Mouse (Mus musculus): ENCODE data around the gene Cyp27a1. TPM values are rescaled to one million over a fixed set of nuclear protein-coding genes. Genes with fewer than 3 reads are reported as not detected.

Gene Cyp27a1
- polyA plus RNA-seq, 1 experiment = 10.7 TPM

GRCm38 (mm10) chr1:74748643-74749271 lies 35.4 kb downstream of the Cyp27a1 start, which contains the start of gene Prkag3:
TSS of gene Prkag3 (minus strand) at chr1:74749221.
- DNase-seq = peak; percentile 49
- peaks cover 6% of the 10 kb centered on the region for H3K4me1 ChIP-seq (replicated peaks; ENCODE audit: control insufficient read depth, insufficient read depth, low read length)
- no peaks in the 10 kb centered on the region for H3K36me3 ChIP-seq (ENCODE audit: control insufficient read depth, insufficient read depth, low read length)
- no peak within 1 kb of the TSS for H3K27ac ChIP-seq (ENCODE audit: control insufficient read depth, insufficient read depth, low read length)
- 16% methylated on average over 30 of the region's 30 CpGs for WGBS
- no peak within 1 kb of the TSS for H3K4me3 ChIP-seq (ENCODE audit: control insufficient read depth, insufficient read depth, low read length)
- no peak for TF ChIP-seq POLR2A (IDR thresholded peaks at IDR 0.05; ENCODE audit: control insufficient read depth, extremely low read depth, insufficient read depth, low read length, poor library complexity)
- TF ChIP-seq CTCF (IDR thresholded peaks at IDR 0.05; ENCODE audit: borderline replicate concordance, control insufficient read depth, extremely low read depth, insufficient read depth, low read length, poor library complexity) = peak; percentile 39; the same call in 1 of the 2 replicates
- H3K27me3 ChIP-seq (ENCODE audit: control insufficient read depth, insufficient read depth, low read length) = no peaks in the 10 kb centered on the region

- no peak for DNase-seq
- 92% methylated on average over 7 of the region's 7 CpGs for WGBS
- no peak overlapping the region for H3K4me3 ChIP-seq (ENCODE audit: control insufficient read depth, insufficient read depth, low read length)
- no peak for TF ChIP-seq POLR2A (IDR thresholded peaks at IDR 0.05; ENCODE audit: control insufficient read depth, extremely low read depth, insufficient read depth, low read length, poor library complexity)
- H3K4me1 ChIP-seq (replicated peaks; ENCODE audit: control insufficient read depth, insufficient read depth, low read length) = peaks cover 12% of the 10 kb centered on the region
- H3K36me3 ChIP-seq (ENCODE audit: control insufficient read depth, insufficient read depth, low read length) = no peaks in the 10 kb centered on the region
- H3K27ac ChIP-seq (ENCODE audit: control insufficient read depth, insufficient read depth, low read length) = no peak overlapping the region
- H3K27me3 ChIP-seq (ENCODE audit: control insufficient read depth, insufficient read depth, low read length) = no peaks in the 10 kb centered on the region
Observed at GRCm38 (mm10) chr1:74749301-74749700, 35.9 kb downstream of the Cyp27a1 start.

GRCm38 (mm10) chr1:74750683-74751082 lies 37.3 kb downstream of the Cyp27a1 start:
- Histone ChIP-seq H3K4me3 (ENCODE audit: control insufficient read depth, insufficient read depth, low read length) (no peak overlapping the region), H3K27me3 (ENCODE audit: control insufficient read depth, insufficient read depth, low read length) (no peaks in the 10 kb centered on the region), H3K27ac (ENCODE audit: control insufficient read depth, insufficient read depth, low read length) (no peak overlapping the region), H3K4me1 (replicated peaks; ENCODE audit: control insufficient read depth, insufficient read depth, low read length) (peaks cover 13% of the 10 kb centered on the region), H3K36me3 (ENCODE audit: control insufficient read depth, insufficient read depth, low read length) (no peaks in the 10 kb centered on the region)
- DNase-seq = no peak
- 93% methylated on average over 4 of the region's 4 CpGs for WGBS
- TF ChIP-seq POLR2A (IDR thresholded peaks at IDR 0.05; ENCODE audit: control insufficient read depth, extremely low read depth, insufficient read depth, low read length, poor library complexity) (no peak), CTCF (IDR thresholded peaks at IDR 0.05; ENCODE audit: borderline replicate concordance, control insufficient read depth, extremely low read depth, insufficient read depth, low read length, poor library complexity) (no peak)

GRCm38 (mm10) chr1:74752150-74752549 lies 38.8 kb downstream of the Cyp27a1 start:
- 93% methylated on average over 8 of the region's 8 CpGs for WGBS
- no peaks in the 10 kb centered on the region for H3K27me3 ChIP-seq (ENCODE audit: control insufficient read depth, insufficient read depth, low read length)
- no peak overlapping the region for H3K4me3 ChIP-seq (ENCODE audit: control insufficient read depth, insufficient read depth, low read length)
- DNase-seq = no peak
- no peak overlapping the region for H3K27ac ChIP-seq (ENCODE audit: control insufficient read depth, insufficient read depth, low read length)
- no peaks in the 10 kb centered on the region for H3K36me3 ChIP-seq (ENCODE audit: control insufficient read depth, insufficient read depth, low read length)
- no peak for TF ChIP-seq CTCF (IDR thresholded peaks at IDR 0.05; ENCODE audit: borderline replicate concordance, control insufficient read depth, extremely low read depth, insufficient read depth, low read length, poor library complexity)
- no peak for TF ChIP-seq POLR2A (IDR thresholded peaks at IDR 0.05; ENCODE audit: control insufficient read depth, extremely low read depth, insufficient read depth, low read length, poor library complexity)
- H3K4me1 ChIP-seq (replicated peaks; ENCODE audit: control insufficient read depth, insufficient read depth, low read length) = peaks cover 13% of the 10 kb centered on the region

- Histone ChIP-seq H3K27ac (ENCODE audit: control insufficient read depth, insufficient read depth, low read length) (no peak overlapping the region), H3K4me3 (ENCODE audit: control insufficient read depth, insufficient read depth, low read length) (no peak overlapping the region), H3K4me1 (replicated peaks; ENCODE audit: control insufficient read depth, insufficient read depth, low read length) (peaks cover 13% of the 10 kb centered on the region), H3K27me3 (ENCODE audit: control insufficient read depth, insufficient read depth, low read length) (no peaks in the 10 kb centered on the region), H3K36me3 (ENCODE audit: control insufficient read depth, insufficient read depth, low read length) (no peaks in the 10 kb centered on the region)
- WGBS = 98% methylated on average over 3 of the region's 3 CpGs
- no peak for DNase-seq
- TF ChIP-seq POLR2A (IDR thresholded peaks at IDR 0.05; ENCODE audit: control insufficient read depth, extremely low read depth, insufficient read depth, low read length, poor library complexity) (no peak), CTCF (IDR thresholded peaks at IDR 0.05; ENCODE audit: borderline replicate concordance, control insufficient read depth, extremely low read depth, insufficient read depth, low read length, poor library complexity) (no peak)
Observed at GRCm38 (mm10) chr1:74752833-74753232, 39.5 kb downstream of the Cyp27a1 start.

- Histone ChIP-seq H3K36me3 (ENCODE audit: control insufficient read depth, insufficient read depth, low read length) (no peaks in the 10 kb centered on the region), H3K4me3 (ENCODE audit: control insufficient read depth, insufficient read depth, low read length) (no peak overlapping the region), H3K27ac (ENCODE audit: control insufficient read depth, insufficient read depth, low read length) (no peak overlapping the region), H3K27me3 (ENCODE audit: control insufficient read depth, insufficient read depth, low read length) (no peaks in the 10 kb centered on the region), H3K4me1 (replicated peaks; ENCODE audit: control insufficient read depth, insufficient read depth, low read length) (peaks cover 13% of the 10 kb centered on the region)
- DNase-seq = no peak
- no peak for TF ChIP-seq POLR2A (IDR thresholded peaks at IDR 0.05; ENCODE audit: control insufficient read depth, extremely low read depth, insufficient read depth, low read length, poor library complexity)
- TF ChIP-seq CTCF (IDR thresholded peaks at IDR 0.05; ENCODE audit: borderline replicate concordance, control insufficient read depth, extremely low read depth, insufficient read depth, low read length, poor library complexity) = no peak
- 55% methylated on average over 8 of the region's 8 CpGs for WGBS
Observed at GRCm38 (mm10) chr1:74753266-74753974, 40.0 kb downstream of the Cyp27a1 start.
